Mouse (Mus musculus) stomach, postnatal 0 days (tissue): Measurements from ENCODE around the gene Ces1d.

Experiments
- CTCF ChIP-seq: IDR thresholded peaks from 2 replicates; pipeline ENCODE4 v1.5.1; 2016; ENCODE audit warnings: antibody characterized with exemption, low read depth, mild to moderate bottlenecking, moderate library complexity
- EP300 ChIP-seq: optimal IDR thresholded peaks from 2 replicates; pipeline ENCODE3; 2016; ENCODE audit warnings: antibody characterized with exemption

DNA sequence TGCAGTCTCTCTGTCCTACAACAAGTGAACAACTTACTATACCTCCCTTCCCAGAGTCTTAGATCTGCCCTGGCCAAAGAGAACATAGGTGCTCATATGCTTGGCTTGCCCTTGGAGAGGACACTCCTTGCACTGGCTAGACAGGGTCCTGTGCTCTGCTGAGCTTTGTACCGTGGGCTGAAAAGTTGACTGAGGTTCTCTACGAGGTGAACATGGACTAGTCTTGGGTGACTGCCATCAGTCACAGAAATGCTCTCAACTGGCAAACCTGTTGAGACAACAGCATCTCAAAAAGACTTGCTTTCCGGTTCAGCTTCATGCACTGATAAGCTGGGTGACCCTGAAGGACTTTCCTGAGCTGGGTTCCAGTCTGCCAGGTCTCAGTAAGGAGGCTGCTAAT is 24.3 kb upstream of the Ces1d start:
- TF ChIP-seq CTCF (no peak), EP300 (no peak)
